Mouse (Mus musculus) stomach, embryonic 14.5 days (tissue): ENCODE data around the gene Slc6a2. TPM values are rescaled to one million over a fixed set of nuclear protein-coding genes. Genes with fewer than 3 reads are reported as not detected.

Experiments used
- ATAC-seq: fragments of 200-750 bp; cut with Nextera tagmentation; 2 replicates; pipeline ENCODE4 v1.8.0; 2017; ENCODE audit warnings: low read depth, moderate TSS enrichment; ENCODE audit not compliant: insufficient number of reproducible peaks, insufficient read depth, low FRiP score
- H3K27ac ChIP-seq: fragments of 300-500 bp; sonication (generic); 2 replicates; pipeline ENCODE4 v1.5.1; 2014; ENCODE audit warnings: mild to moderate bottlenecking, low read length, moderate library complexity, mixed read lengths
- H3K27me3 ChIP-seq: fragments of 300-500 bp; sonication (generic); 2 replicates; pipeline ENCODE4 v1.6.1; 2014; ENCODE audit warnings: low read length, control low read depth, mixed read lengths; ENCODE audit not compliant: control insufficient read depth, insufficient read depth
- H3K36me3 ChIP-seq: fragments of 300-500 bp; sonication (generic); 2 replicates; pipeline ENCODE4 v1.6.1; 2014; ENCODE audit warnings: mild to moderate bottlenecking, control low read depth, low read length, moderate library complexity, mixed read lengths; ENCODE audit not compliant: control insufficient read depth, insufficient read depth
- H3K4me1 ChIP-seq: fragments of 300-500 bp; sonication (generic); 2 replicates; pipeline ENCODE4 v1.6.1; 2014; ENCODE audit warnings: low read length, control low read depth, mixed read lengths; ENCODE audit not compliant: control insufficient read depth, insufficient read depth
- H3K4me2 ChIP-seq: fragments of 300-500 bp; sonication (generic); replicated peaks from 2 replicates; pipeline ENCODE4 v1.6.1; 2014; ENCODE audit warnings: low read depth, low read length, control low read depth
- H3K4me3 ChIP-seq: fragments of 300-500 bp; sonication (generic); 2 replicates; pipeline ENCODE4 v1.5.1; 2014; ENCODE audit warnings: low read depth, low read length, control low read depth
- H3K9ac ChIP-seq: fragments of 300-500 bp; sonication (generic); replicated peaks from 2 replicates; pipeline ENCODE4 v1.6.1; 2014; ENCODE audit warnings: low read depth, mild to moderate bottlenecking, control low read depth, low read length, moderate library complexity, mixed read lengths
- H3K9me3 ChIP-seq: fragments of 300-500 bp; sonication (generic); 2 replicates; pipeline ENCODE4 v1.6.1; 2016; ENCODE audit warnings: low read depth, low read length, control low read depth; ENCODE audit not compliant: control insufficient read depth
- WGBS: fragments of 180-500 bp; shearing (Covaris S2); extraction: QIAGEN DNeasy Blood & Tissue Kit; methylation state at CpG from one replicate; pipeline ENCODE4 v1.1.7; 2014; 5-methylcytosine and 5-hydroxymethylcytosine counted together
- polyA plus RNA-seq: library from polyadenylated mRNA; unstranded; fragments of >200 nt; fragmentation: Nextera tagmentation; extraction: Ambion mirVana; gene quantifications from 2 replicates; pipeline ENCODE4 v1.2.1, GENCODE M21; 2014

The Slc6a2 gene
- polyA plus RNA-seq, 1 experiment from 2014 or later: 0.07 TPM

DNA sequence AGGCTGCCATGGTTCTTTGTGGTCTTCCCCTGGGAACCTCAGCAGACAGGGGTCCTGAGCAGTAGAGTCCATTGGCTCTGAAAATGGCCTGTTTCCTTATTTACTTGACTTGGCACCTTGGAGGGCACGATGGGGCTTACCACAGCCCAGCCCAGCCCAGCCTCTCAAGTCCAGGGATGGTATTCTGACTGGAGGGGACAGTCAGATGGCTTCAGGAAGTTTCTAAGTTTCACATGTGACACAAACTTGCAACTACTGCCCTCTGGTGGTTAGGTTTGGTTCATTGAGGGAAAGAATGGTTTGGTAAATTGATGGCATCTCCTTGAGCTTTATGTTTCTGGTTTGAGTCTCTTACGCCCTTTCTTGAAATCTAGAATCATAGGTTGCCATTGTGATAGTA is 38.7 kb downstream of the Slc6a2 start:
- no peaks in the 10 kb centered on the region for H3K4me1 ChIP-seq
- WGBS: 34% methylated on average over 2 of the region's 2 CpGs
- H3K27me3 ChIP-seq: no peaks in the 10 kb centered on the region
- no peak for ATAC-seq
- H3K4me2 ChIP-seq: no peak overlapping the region
- H3K27ac ChIP-seq: no peak overlapping the region
- H3K4me3 ChIP-seq: no peak overlapping the region
- H3K36me3 ChIP-seq: no peaks in the 10 kb centered on the region
- H3K9ac ChIP-seq: no peak overlapping the region
- H3K9me3 ChIP-seq: no peaks in the 10 kb centered on the region

DNA sequence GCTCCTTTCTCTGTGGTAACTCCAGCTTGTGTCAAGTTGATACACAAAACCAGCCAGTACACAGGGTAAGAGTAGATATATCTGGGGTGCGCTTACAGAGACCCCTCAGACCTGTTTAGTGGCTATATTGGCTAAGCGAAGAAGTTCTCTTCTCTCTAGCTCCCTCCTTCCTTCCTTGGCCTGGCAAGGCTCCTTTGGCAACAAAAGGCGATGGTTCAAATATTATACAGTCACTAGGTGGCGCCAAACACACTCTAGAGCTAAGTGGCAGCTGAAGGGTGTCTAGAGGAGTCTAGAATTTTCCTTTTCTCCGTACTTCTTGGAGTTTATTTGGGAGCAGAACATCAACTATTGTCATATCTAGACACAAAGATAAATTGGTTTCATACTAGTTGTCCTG is 50.4 kb downstream of the Slc6a2 start:
- H3K36me3 ChIP-seq: no peaks in the 10 kb centered on the region
- no peak for ATAC-seq
- no peak overlapping the region for H3K27ac ChIP-seq
- H3K27me3 ChIP-seq: no peaks in the 10 kb centered on the region
- no peak overlapping the region for H3K9ac ChIP-seq
- no peak overlapping the region for H3K4me3 ChIP-seq
- whole genome bisulfite sequencing: 26% methylated on average over 5 of the region's 5 CpGs
- no peaks in the 10 kb centered on the region for H3K4me1 ChIP-seq
- H3K9me3 ChIP-seq: no peaks in the 10 kb centered on the region
- H3K4me2 ChIP-seq: no peak overlapping the region

DNA sequence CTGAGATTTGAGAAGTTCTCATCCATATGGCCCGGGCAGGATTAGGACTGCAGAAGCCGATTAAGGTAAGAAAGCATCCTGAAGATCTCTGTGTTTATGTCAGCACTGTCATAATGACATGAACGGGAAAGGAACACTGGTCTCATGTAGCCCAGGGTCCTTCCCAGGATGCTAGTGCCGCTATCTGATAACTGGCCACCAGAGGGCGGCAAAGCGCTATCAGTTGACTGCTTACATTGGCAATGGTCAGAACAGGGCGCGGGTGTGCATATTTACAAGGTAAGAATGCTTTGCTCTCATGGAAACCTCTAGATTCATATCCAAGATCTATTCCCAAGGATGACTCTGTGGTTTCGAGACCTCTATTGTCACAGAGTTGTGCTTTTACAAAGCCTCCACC is 51.6 kb downstream of the Slc6a2 start:
- H3K9me3 ChIP-seq: no peaks in the 10 kb centered on the region
- H3K4me3 ChIP-seq: no peak overlapping the region
- H3K9ac ChIP-seq: no peak overlapping the region
- no peaks in the 10 kb centered on the region for H3K27me3 ChIP-seq
- H3K36me3 ChIP-seq: no peaks in the 10 kb centered on the region
- no peak overlapping the region for H3K27ac ChIP-seq
- 7% methylated on average over 9 of the region's 9 CpGs for WGBS
- H3K4me1 ChIP-seq: no peaks in the 10 kb centered on the region
- ATAC-seq: 0 out of 2 replicates have a peak, but pooled peaks have one; percentile 63
- H3K4me2 ChIP-seq: no peak overlapping the region

DNA sequence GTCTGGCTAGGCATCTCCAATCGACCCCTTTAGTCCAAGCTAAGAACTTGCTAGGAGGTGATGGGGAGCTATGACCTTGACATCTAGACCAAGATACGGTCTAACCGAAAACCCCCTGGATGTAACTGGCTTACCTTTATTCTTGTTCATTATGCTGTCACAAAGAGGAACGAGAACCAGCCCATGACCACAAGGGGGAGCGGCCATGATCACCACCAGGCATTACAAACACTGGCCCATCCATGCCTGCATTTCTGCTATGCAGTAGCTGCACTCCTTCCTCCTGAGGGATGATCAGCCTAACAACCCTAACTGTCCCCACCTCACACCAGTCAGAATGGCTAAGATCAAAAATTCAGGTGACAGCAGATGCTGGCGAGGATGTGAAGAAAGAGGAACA is 52.3 kb downstream of the Slc6a2 start:
- H3K4me1 ChIP-seq: no peaks in the 10 kb centered on the region
- H3K4me2 ChIP-seq: no peak overlapping the region
- 82% methylated on average over 6 of the region's 6 CpGs for WGBS
- H3K9me3 ChIP-seq: no peaks in the 10 kb centered on the region
- H3K27ac ChIP-seq: no peak overlapping the region
- no peaks in the 10 kb centered on the region for H3K36me3 ChIP-seq
- H3K4me3 ChIP-seq: no peak overlapping the region
- no peaks in the 10 kb centered on the region for H3K27me3 ChIP-seq
- ATAC-seq: no peak
- H3K9ac ChIP-seq: no peak overlapping the region

DNA sequence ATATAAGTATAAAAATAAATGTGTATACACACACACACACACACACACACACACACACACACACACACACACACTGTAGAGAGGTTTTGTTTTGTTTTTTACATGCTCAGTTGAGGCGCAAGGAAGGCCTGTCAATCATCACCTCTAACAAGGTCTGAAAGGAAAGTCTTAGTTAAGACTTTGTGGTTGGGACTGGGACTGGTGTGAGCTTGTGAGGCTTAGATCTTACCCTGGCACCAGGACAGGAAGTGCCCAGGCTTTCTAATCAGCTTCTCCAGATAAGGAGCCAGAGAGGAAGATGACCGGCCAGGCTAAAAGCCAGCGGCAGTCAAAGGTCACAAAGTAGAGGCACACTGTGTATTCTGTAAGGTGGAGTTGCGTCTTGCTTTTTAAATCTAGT is 54.4 kb downstream of the Slc6a2 start:
- H3K4me1 ChIP-seq: no peaks in the 10 kb centered on the region
- H3K36me3 ChIP-seq: no peaks in the 10 kb centered on the region
- no peak for ATAC-seq
- no peak overlapping the region for H3K4me2 ChIP-seq
- no peaks in the 10 kb centered on the region for H3K9me3 ChIP-seq
- 49% methylated on average over 4 of the region's 4 CpGs for whole genome bisulfite sequencing
- H3K27ac ChIP-seq: no peak overlapping the region
- no peak overlapping the region for H3K9ac ChIP-seq
- no peaks in the 10 kb centered on the region for H3K27me3 ChIP-seq
- no peak overlapping the region for H3K4me3 ChIP-seq

DNA sequence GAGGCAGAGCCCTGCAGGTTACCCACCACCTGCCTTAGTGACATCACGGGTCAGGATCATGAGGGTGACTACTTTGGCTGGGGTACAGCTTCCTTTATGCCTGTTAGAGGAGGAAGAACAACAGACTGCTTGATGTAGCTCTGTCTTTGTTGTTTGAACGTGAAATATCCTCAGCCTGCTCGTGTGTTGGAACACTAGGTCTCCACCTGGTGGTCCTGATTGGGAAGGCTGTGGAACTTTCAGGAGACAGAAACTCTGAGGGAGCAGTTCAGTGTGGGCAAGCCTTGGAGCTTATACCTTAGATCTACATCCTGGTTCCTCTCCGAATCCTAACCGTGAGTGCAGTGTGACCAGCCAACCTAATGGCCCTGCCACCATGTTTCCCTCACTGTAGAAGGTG is 61.9 kb downstream of the Slc6a2 start:
- H3K4me2 ChIP-seq: no peak overlapping the region
- ATAC-seq: no peak
- no peaks in the 10 kb centered on the region for H3K4me1 ChIP-seq
- H3K27me3 ChIP-seq: no peaks in the 10 kb centered on the region
- H3K4me3 ChIP-seq: no peak overlapping the region
- H3K9ac ChIP-seq: no peak overlapping the region
- H3K36me3 ChIP-seq: no peaks in the 10 kb centered on the region
- 60% methylated on average over 5 of the region's 5 CpGs for WGBS
- no peak overlapping the region for H3K27ac ChIP-seq
- no peaks in the 10 kb centered on the region for H3K9me3 ChIP-seq

DNA sequence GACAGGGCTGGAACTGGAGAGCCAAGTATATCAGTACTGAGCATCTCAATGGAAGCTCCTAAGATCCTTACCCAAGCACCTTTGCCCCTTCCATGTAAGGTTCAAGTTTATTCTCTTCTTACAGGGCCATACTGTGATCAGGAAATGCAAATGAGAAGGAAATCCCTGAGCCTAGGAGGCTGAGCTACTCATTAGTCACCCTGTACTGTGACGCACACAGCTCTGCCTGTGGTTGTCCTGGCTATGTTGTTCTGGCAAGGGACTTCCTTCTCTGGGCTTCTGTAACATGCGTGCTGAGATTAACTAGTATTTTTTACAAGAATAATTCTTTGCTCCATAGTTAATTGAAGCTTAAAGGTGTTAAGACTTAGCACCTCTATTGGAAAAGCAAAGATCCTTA is 70.8 kb downstream of the Slc6a2 start:
- Histone ChIP-seq H3K9ac (no peak overlapping the region), H3K27ac (no peak overlapping the region), H3K4me2 (no peak overlapping the region), H3K9me3 (no peaks in the 10 kb centered on the region), H3K4me1 (no peaks in the 10 kb centered on the region), H3K27me3 (no peaks in the 10 kb centered on the region), H3K36me3 (no peaks in the 10 kb centered on the region), H3K4me3 (no peak overlapping the region)
- WGBS: 73% methylated on average over 2 of the region's 2 CpGs
- no peak for ATAC-seq

DNA sequence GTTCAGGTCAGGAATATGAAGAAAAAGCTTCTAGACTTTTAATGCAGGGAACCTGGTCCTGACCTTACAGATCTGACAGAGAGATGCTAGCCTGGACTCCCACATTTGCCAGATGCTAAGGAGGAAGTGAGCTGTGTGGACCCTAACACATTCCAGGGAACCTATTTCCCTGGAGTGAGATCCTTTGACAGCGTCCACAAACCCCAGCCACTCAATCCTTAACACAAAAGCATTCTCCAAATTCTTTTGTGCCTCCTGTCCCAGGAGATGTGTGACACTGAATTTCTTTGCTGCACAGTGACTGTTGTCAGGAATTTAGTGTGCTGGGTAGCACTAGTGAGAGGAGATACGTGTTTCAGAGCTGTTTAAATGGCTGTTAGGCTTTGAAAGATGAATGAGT is 79.0 kb downstream of the Slc6a2 start:
- ATAC-seq: no peak
- Histone ChIP-seq H3K9me3 (no peaks in the 10 kb centered on the region), H3K4me1 (no peaks in the 10 kb centered on the region), H3K27me3 (no peaks in the 10 kb centered on the region), H3K4me3 (no peak overlapping the region), H3K27ac (no peak overlapping the region), H3K4me2 (no peak overlapping the region), H3K36me3 (no peaks in the 10 kb centered on the region), H3K9ac (no peak overlapping the region)
- WGBS: 6% methylated on average over 2 of the region's 2 CpGs

DNA sequence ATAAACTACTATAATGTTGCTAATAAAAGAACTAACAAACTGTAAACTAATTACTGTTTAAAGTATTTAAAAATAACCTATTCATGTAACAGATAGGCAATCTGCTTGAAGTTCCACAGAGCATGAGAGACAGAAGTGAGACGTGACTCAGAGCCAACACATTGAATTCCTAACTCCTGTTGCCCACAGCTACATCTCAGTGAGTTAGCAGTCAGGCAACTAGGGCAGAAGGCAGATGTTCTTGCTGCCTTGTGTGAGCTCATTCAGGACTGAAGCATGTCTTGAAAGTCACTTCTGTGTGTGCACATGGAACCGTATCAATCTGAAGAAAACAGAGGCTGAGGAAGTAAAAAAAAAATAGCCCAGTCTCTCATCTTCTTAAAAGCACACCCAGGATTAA is 80.4 kb downstream of the Slc6a2 start:
- Histone ChIP-seq H3K4me3 (no peak overlapping the region), H3K9ac (no peak overlapping the region), H3K4me2 (no peak overlapping the region), H3K36me3 (no peaks in the 10 kb centered on the region), H3K9me3 (no peaks in the 10 kb centered on the region), H3K27ac (no peak overlapping the region), H3K27me3 (no peaks in the 10 kb centered on the region), H3K4me1 (no peaks in the 10 kb centered on the region)
- 75% methylated on average over 2 of the region's 2 CpGs for WGBS
- no peak for ATAC-seq
